Mouse (Mus musculus) inflammation-experienced regulatory T-cells, adult 6 months (primary cell): ENCODE results near the gene Prdx6b. TPM values are rescaled to one million over a fixed set of nuclear protein-coding genes. Genes with fewer than 3 reads are reported as not detected.

Experiments used
- ATAC-seq: one replicate; pipeline ENCODE4 v1.8.0; 2017
- polyA plus RNA-seq, 3 experiments: library from polyadenylated mRNA; unstranded; fragments of 100-300 nt; shearing (Covaris generic); gene quantifications; one replicate each; pipeline ENCODE4 v1.2.1; 2017

Prdx6b gene
- polyA plus RNA-seq, 3 experiments from 2014 or later, result 0.15 TPM; not detected in 2

DNA sequence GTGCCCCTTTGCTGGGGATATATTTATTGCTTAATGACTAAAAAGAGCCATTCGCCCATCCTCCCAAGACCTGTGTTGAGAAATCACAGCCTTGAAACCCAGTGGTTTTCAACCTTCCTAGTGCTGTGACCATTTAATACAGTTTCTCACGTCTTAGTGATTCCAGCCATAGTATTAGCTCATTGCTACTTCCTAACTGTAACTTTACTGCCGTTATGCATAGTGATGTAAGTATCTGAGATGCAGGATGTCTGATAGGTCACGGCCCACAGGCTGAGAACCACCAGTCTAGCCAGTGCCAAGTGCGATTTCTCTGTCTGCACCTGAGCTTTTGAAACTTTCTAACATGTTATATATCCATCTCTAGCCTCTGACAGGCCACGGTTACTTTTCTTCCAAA is 35.0 kb downstream of the Prdx6b start:
- ATAC-seq, result no peak

DNA sequence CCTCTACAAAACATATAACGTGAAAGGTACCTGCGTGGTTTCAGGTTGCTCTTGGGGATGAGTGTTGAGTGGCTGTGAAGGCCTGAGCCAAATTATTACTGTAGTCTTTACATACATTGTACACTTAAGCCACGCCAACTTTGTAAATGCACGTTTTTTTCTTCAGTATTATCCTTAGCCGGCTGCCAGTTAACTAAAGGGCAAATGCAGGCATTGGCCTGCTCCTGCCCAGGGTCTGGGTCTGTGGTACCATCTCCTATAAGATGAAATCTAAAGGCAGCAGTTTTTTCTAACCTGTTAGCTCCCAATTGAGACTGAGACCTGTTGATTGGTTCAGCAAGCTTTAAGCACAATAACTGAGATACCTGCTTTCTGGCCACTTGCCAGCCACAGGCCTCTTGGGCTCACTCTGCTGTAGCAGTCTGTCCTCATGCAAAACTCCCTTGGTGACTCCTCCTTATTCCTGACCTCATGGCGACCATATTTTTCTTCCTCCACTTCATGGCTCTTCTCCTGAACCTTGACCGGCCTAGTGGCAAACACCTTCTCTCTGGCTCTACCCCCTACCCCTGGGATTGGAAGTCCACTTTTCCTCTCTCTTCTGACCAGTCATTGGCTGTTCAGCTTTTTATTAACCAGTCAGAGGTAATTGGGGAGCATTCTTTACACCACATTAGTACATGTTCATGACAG is 36.8 kb downstream of the Prdx6b start:
- no peak for ATAC-seq

DNA sequence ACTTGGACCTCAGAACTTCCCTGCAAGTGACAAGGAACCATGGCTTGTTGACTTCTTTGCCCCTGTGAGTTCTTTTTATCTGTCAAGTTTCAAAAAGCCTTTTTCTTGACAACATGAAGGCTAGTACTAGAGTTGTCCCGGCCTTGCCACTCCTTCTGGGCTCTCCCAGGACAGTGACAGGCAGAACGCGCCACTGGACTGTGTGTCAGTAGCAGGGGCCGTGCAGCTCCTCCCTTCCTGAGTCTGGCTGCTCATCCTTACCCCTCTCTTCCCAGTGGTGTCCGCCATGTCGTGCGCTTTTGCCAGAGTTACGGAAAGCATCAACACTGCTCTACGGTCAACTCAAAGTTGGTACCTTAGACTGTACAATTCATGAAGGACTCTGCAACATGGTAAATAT is 48.3 kb downstream of the Prdx6b start:
- no peak for ATAC-seq

Other genes starting within 250 kb of the Prdx6b start
- not detected for gene Pde1a, start 163.0 kb upstream of the Prdx6b start, polyA plus RNA-seq
- gene Dnajc10, start 23.0 kb downstream of the Prdx6b start, polyA plus RNA-seq, result 10 to 100 TPM; 42.4 to 54.0 (median 47.9) TPM
- not detected for gene Frzb, start 155.2 kb downstream of the Prdx6b start, polyA plus RNA-seq